Mouse (Mus musculus) left cerebral cortex, postnatal 25 days (tissue): ENCODE measurements around the gene En2. TPM values are rescaled to one million over a fixed set of nuclear protein-coding genes. Genes with fewer than 3 reads are reported as not detected.

Source experiments
- DNase-seq, 2 experiments: peaks; one replicate each; pipeline ENCODE4 v3.0.0; 2022; ENCODE audit warnings: low spot score in 2 of 2, mixed read lengths in 1 of 2
- intact Hi-C: fragments of 180-260 bp; cut with DNase I; formaldehyde crosslinking; loops from one replicate; pipeline ENCODE4 v1.15.1; 2025
- total RNA-seq, 2 experiments: library from RNA; stranded (reverse); gene quantifications; 2 replicates each; pipeline ENCODE4 v1.2.3; 2021

En2 gene
- total RNA-seq = under 1 TPM; 0.14 to 0.25 TPM

GRCm38 (mm10) chr5:28165358-28166255 lies at the start of gene En2:
Gene En2 (plus strand): TSS chr5:28165694.
- intact Hi-C loops = no loop called here
- peak in 1 of 2 experiments; percentile 34 for DNase-seq

- intact Hi-C loops = no loop called here
- no peak for DNase-seq
Measured at GRCm38 (mm10) chr5:28117251-28117880, 48.1 kb upstream of the En2 start.

GRCm38 (mm10) chr5:28117882-28118530 lies 47.5 kb upstream of the En2 start:
- no peak for DNase-seq
- intact Hi-C loops = no loop called here

GRCm38 (mm10) chr5:28118531-28118925 lies 47.0 kb upstream of the En2 start:
- no peak for DNase-seq
- intact Hi-C loops = no loop called here

- DNase-seq = no peak
- intact Hi-C loops = no loop called here
Measured at GRCm38 (mm10) chr5:28119576-28119975, 45.9 kb upstream of the En2 start.

- intact Hi-C loops = loop anchor here (5.0 kb wide), 2 partner anchors 90 to 1350 kb away; no protein-coding TSS in a partner anchor
- DNase-seq = peak; percentile 29 to 30
Measured at GRCm38 (mm10) chr5:28122491-28123454, 42.7 kb upstream of the En2 start.

GRCm38 (mm10) chr5:28123455-28123825 lies 42.1 kb upstream of the En2 start:
- intact Hi-C loops = loop anchor here (5.0 kb wide), 2 partner anchors 89 to 1349 kb away; no protein-coding TSS in a partner anchor
- DNase-seq = no peak

- intact Hi-C loops = loop anchor here (2.0 to 5.0 kb wide), 3 partner anchors 44 to 1348 kb away; no protein-coding TSS in a partner anchor
- DNase-seq = no peak
Measured at GRCm38 (mm10) chr5:28124321-28125230, 40.9 kb upstream of the En2 start.

GRCm38 (mm10) chr5:28128851-28129250 lies 36.6 kb upstream of the En2 start:
- no peak for DNase-seq
- intact Hi-C loops = no loop called here

- DNase-seq = no peak
- intact Hi-C loops = no loop called here
Measured at GRCm38 (mm10) chr5:28132231-28132630, 33.3 kb upstream of the En2 start.

GRCm38 (mm10) chr5:28136438-28136837 lies 29.1 kb upstream of the En2 start:
- DNase-seq = no peak
- intact Hi-C loops = no loop called here

GRCm38 (mm10) chr5:28144555-28144954 lies 20.9 kb upstream of the En2 start:
- intact Hi-C loops = no loop called here

GRCm38 (mm10) chr5:28146018-28146417 lies 19.5 kb upstream of the En2 start:
- DNase-seq = no peak
- intact Hi-C loops = no loop called here

More at GRCm38 (mm10) chr5:28144555-28144954, 20.9 kb upstream of the En2 start:
- no peak for DNase-seq

GRCm38 (mm10) chr5:28148473-28148872 lies 17.0 kb upstream of the En2 start:
- DNase-seq = no peak
- intact Hi-C loops = no loop called here

- intact Hi-C loops = no loop called here
- no peak for DNase-seq
Measured at GRCm38 (mm10) chr5:28149436-28149835, 16.1 kb upstream of the En2 start.

GRCm38 (mm10) chr5:28157044-28157730 lies 8.3 kb upstream of the En2 start:
- no peak for DNase-seq
- intact Hi-C loops = no loop called here

- intact Hi-C loops = no loop called here
- DNase-seq = no peak
Measured at GRCm38 (mm10) chr5:28157781-28158180, 7.7 kb upstream of the En2 start.
